Mouse (Mus musculus): ENCODE results near the gene Lyzl4. TPM values are rescaled to one million over a fixed set of nuclear protein-coding genes. Genes with fewer than 3 reads are reported as not detected.
A peak's percentile ranks its signal among the peaks of the same experiment; 100 is the strongest.

The Lyzl4 gene
- polyA plus RNA-seq, 1 experiment = 145 TPM

DNA sequence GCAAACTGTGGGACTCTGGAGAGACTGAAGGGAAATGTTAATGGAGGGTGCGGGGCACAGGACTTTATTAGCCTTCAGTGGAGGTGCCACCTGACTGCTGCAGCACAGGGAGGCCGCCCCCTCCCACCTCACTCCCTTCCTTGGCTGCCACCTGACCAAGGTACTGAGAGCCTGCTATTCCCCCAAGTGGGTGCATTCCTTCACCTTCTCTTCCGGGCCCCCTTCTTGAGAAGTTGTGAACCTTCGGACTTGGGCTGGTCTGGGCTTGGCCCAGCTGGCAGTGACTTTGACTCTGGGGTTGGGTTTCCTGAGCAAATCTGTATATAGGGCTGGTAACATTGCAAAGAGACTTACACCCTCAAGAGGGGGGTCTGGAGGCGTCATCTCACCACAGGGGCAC, 14.4 kb upstream of the Lyzl4 start:
- Histone ChIP-seq H3K27ac (ENCODE audit: control insufficient read depth, insufficient read depth, low read depth, low read length) (no peak overlapping the region), H3K27me3 (ENCODE audit: control insufficient read depth, insufficient read depth, low read length) (no peaks in the 10 kb centered on the region)
- no peak for TF ChIP-seq CTCF (IDR thresholded peaks at IDR 0.05; ENCODE audit: control insufficient read depth, insufficient read depth, insufficient replicate concordance, low read depth, low read length)
- TF ChIP-seq POLR2A (IDR thresholded peaks at IDR 0.05; ENCODE audit: control insufficient read depth, low read depth, low read length) = no peak

DNA sequence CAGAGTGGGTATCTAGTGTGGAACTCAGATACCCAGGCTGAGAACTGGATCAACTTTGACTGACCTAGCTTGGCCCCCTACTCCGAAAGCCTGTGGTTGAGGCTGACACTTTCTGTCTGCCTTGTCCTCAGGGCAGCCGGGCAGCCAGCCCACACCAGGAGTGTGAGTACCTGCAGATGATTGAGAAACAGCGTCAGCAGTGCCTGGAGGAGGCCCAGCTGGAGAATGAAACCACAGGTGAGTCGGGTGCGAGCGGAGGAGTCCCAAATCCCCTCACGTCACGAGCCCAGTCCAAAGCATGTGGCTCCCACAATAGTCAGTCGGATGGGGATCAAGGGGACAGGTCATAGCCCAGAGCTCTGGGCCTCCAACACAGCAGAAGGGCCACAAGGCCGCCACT, 11.8 kb upstream of the Lyzl4 start:
- Histone ChIP-seq H3K36me3 (ENCODE audit: control insufficient read depth, insufficient read depth, low read length) (no peaks in the 10 kb centered on the region), H3K4me1 (ENCODE audit: control insufficient read depth, insufficient read depth, low read length) (no peaks in the 10 kb centered on the region), H3K4me3 (ENCODE audit: control insufficient read depth, low read depth, low read length) (no peak overlapping the region), H3K27me3 (ENCODE audit: control insufficient read depth, insufficient read depth, low read length) (no peaks in the 10 kb centered on the region), H3K27ac (ENCODE audit: control insufficient read depth, insufficient read depth, low read depth, low read length) (no peak overlapping the region)
- TF ChIP-seq POLR2A (IDR thresholded peaks at IDR 0.05; ENCODE audit: control insufficient read depth, low read depth, low read length) = no peak

More for the DNA sequence above, 14.4 kb upstream of the Lyzl4 start:
- Histone ChIP-seq H3K4me3 (ENCODE audit: control insufficient read depth, low read depth, low read length) (no peak overlapping the region), H3K36me3 (ENCODE audit: control insufficient read depth, insufficient read depth, low read length) (no peaks in the 10 kb centered on the region), H3K4me1 (ENCODE audit: control insufficient read depth, insufficient read depth, low read length) (no peaks in the 10 kb centered on the region)

DNA sequence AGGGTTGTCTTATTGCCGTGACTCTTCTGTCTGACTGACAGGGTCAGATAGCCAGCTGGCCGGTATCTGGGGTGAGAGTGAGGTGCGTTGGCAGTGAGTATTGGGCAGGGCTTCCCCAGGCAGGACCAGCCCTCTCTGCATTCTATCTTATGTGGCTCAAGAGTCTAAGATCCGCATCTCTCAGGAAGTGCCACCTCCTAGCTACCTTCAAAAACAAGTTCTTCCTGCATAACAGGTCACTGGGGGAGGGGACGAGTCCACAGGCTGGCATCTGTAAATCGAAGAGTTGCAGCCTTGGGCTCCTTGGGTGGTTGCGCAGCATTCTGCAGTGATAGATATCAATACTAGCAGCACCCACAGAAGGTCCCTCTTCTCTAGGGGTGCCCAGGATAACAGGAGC, 5.1 kb upstream of the Lyzl4 start:
- TF ChIP-seq POLR2A (IDR thresholded peaks at IDR 0.05; ENCODE audit: control insufficient read depth, low read depth, low read length) (no peak), CTCF (IDR thresholded peaks at IDR 0.05; ENCODE audit: control insufficient read depth, insufficient read depth, insufficient replicate concordance, low read depth, low read length) (no peak)
- Histone ChIP-seq H3K27me3 (ENCODE audit: control insufficient read depth, insufficient read depth, low read length) (no peaks in the 10 kb centered on the region), H3K27ac (ENCODE audit: control insufficient read depth, insufficient read depth, low read depth, low read length) (no peak overlapping the region), H3K4me3 (ENCODE audit: control insufficient read depth, low read depth, low read length) (no peak overlapping the region), H3K4me1 (ENCODE audit: control insufficient read depth, insufficient read depth, low read length) (peaks cover 7% of the 10 kb centered on the region), H3K36me3 (ENCODE audit: control insufficient read depth, insufficient read depth, low read length) (no peaks in the 10 kb centered on the region)

DNA sequence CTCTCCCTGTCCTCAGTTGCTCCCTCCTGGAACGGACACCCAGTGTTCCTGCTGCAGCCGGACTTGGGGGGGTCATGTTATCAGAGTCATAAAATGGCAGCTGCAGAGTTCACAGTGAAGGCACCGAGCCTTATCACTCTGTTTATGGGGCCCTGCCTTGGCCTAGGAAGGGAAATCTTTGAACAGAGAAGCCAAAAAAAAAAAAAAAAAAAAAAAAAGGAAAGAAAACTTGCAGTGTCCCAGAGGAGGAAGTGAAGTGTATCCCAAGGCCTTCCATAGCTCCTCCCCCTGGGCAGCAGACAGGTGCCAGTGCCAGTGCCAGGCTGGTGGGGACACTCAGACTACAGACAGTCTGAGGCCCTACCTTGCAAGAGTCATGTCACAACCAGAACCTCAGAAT, 3.0 kb upstream of the Lyzl4 start:
- Histone ChIP-seq H3K27me3 (ENCODE audit: control insufficient read depth, insufficient read depth, low read length) (no peaks in the 10 kb centered on the region), H3K27ac (ENCODE audit: control insufficient read depth, insufficient read depth, low read depth, low read length) (no peak overlapping the region), H3K4me1 (ENCODE audit: control insufficient read depth, insufficient read depth, low read length) (peaks cover 9% of the 10 kb centered on the region), H3K4me3 (ENCODE audit: control insufficient read depth, low read depth, low read length) (no peak overlapping the region), H3K36me3 (ENCODE audit: control insufficient read depth, insufficient read depth, low read length) (no peaks in the 10 kb centered on the region)
- TF ChIP-seq POLR2A (IDR thresholded peaks at IDR 0.05; ENCODE audit: control insufficient read depth, low read depth, low read length) (no peak), CTCF (IDR thresholded peaks at IDR 0.05; ENCODE audit: control insufficient read depth, insufficient read depth, insufficient replicate concordance, low read depth, low read length) (no peak)

DNA sequence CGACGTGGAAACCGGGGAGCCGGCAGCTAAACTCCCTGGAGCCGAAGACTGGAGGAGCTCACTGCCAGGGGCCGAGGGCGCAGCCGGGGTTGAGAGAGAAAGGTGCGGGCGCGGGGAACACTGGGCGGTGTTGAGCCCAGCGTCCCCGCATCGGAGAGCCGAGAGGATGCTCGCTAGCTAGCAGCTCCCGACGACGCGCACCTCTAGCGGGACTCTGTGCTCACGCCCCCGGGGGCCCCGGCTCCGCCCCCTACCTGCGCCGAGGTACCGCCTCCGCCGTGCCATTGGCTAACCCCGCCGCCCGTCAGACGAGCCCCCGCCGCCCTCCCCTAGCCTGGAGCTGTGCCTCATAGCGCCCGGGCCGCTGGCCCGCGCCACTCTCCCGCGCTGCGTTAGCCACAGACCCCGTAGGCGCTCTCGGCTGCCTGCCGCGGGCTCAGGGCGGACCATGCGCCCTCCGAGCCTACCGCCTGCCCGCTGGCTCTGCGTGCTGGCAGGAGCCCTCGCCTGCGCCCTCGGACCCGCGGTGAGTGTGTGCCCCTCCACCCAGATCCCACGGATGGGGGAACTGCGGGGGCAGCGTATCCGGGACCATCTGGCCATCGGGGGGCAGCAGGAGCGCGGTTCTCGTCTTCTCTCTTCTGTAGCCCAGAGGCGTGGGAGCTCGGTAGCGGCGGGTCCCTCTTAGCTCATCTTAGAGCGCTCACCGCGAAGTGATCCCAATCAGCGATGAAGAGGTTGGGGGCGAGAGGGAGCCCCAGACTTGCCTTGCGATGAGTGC, 695 bp upstream of the Lyzl4 start, which contains the start of gene Vipr1:
TSS of gene Vipr1 (plus strand) at position 316 of the 781 bp plus-strand sequence.
- no peaks in the 10 kb centered on the region for H3K27me3 ChIP-seq (ENCODE audit: control insufficient read depth, insufficient read depth, low read length)
- no peak for TF ChIP-seq CTCF (IDR thresholded peaks at IDR 0.05; ENCODE audit: control insufficient read depth, insufficient read depth, insufficient replicate concordance, low read depth, low read length)
- no peak for TF ChIP-seq POLR2A (IDR thresholded peaks at IDR 0.05; ENCODE audit: control insufficient read depth, low read depth, low read length)
- no peaks in the 10 kb centered on the region for H3K36me3 ChIP-seq (ENCODE audit: control insufficient read depth, insufficient read depth, low read length)
- no peak within 1 kb of the TSS for H3K27ac ChIP-seq (ENCODE audit: control insufficient read depth, insufficient read depth, low read depth, low read length)
- peak within 1 kb of the TSS; percentile 65 for H3K4me3 ChIP-seq (ENCODE audit: control insufficient read depth, low read depth, low read length)
- peaks cover 9% of the 10 kb centered on the region for H3K4me1 ChIP-seq (ENCODE audit: control insufficient read depth, insufficient read depth, low read length)

DNA sequence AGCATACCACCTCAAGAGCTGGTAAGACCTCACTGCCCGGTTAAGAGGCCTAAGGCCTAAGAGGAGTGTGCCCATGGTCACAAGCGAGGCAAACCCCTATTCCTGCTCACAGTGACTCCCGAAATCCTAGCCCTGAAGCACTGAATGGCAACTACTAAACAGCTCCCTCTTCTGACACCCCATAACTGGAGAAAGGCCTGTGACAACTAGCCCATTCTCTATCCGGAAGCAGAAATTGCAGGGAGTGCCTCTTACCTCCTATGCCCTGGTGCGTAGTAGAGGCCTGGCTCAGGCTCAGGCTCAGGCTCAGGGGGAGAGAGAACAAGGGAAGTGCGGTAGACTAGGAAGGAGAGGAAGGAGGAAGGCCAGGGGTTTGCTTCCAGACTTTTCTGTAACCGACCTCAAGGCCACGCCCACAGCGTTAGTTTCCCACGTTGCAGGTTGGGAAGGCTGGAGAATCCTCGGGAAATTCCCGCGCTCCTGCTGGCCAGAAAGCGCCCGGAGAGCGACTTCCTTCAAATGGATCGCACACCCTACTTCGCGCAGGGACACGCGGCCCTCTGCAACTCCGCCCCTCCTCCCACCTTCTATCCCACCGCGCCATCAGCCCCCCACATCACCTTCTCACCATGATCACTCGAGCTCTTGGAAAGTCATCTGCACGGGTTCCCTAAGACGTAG, 521 bp downstream of the Lyzl4 start:
- Histone ChIP-seq H3K27me3 (ENCODE audit: control insufficient read depth, insufficient read depth, low read length) (no peaks in the 10 kb centered on the region), H3K36me3 (ENCODE audit: control insufficient read depth, insufficient read depth, low read length) (no peaks in the 10 kb centered on the region), H3K27ac (ENCODE audit: control insufficient read depth, insufficient read depth, low read depth, low read length) (no peak overlapping the region), H3K4me1 (ENCODE audit: control insufficient read depth, insufficient read depth, low read length) (peaks cover 9% of the 10 kb centered on the region), H3K4me3 (ENCODE audit: control insufficient read depth, low read depth, low read length) (peak overlapping the region; percentile 36; the same call in 1 of the 2 replicates)
- TF ChIP-seq POLR2A (IDR thresholded peaks at IDR 0.05; ENCODE audit: control insufficient read depth, low read depth, low read length) (no peak), CTCF (IDR thresholded peaks at IDR 0.05; ENCODE audit: control insufficient read depth, insufficient read depth, insufficient replicate concordance, low read depth, low read length) (no peak)

DNA sequence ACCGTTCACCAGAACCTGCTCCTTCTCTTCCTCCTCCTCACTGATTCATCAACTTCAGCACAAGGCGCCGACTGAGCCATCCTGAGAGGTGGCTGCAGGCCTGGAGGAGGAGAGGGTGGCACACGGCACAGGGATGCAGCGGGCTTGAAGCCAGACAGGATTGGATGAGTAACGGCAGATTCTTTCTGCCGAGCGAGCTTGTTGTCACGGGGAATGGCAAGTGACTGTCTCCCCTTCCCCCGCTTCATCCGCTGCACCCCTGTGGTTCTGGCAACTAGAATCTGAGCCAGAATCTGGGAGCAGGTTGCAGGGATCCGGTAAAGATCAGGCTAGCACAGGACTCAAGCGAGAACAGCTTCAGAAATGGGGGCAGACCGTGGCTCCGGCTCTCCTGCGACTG, 2.1 kb downstream of the Lyzl4 start:
- no peaks in the 10 kb centered on the region for H3K27me3 ChIP-seq (ENCODE audit: control insufficient read depth, insufficient read depth, low read length)
- no peak overlapping the region for H3K27ac ChIP-seq (ENCODE audit: control insufficient read depth, insufficient read depth, low read depth, low read length)

More for the DNA sequence above, 2.1 kb downstream of the Lyzl4 start:
- H3K4me1 ChIP-seq (ENCODE audit: control insufficient read depth, insufficient read depth, low read length) = peaks cover 9% of the 10 kb centered on the region
- no peak overlapping the region for H3K4me3 ChIP-seq (ENCODE audit: control insufficient read depth, low read depth, low read length)
- TF ChIP-seq POLR2A (IDR thresholded peaks at IDR 0.05; ENCODE audit: control insufficient read depth, low read depth, low read length) (no peak), CTCF (IDR thresholded peaks at IDR 0.05; ENCODE audit: control insufficient read depth, insufficient read depth, insufficient replicate concordance, low read depth, low read length) (no peak)
- no peaks in the 10 kb centered on the region for H3K36me3 ChIP-seq (ENCODE audit: control insufficient read depth, insufficient read depth, low read length)

Measured in testis, adult 2 months (tissue).